Comparison of ENCODE assay signal across 17 mouse cellular contexts in genomic region chr4:148936727-148937126, GRCm38 (mm10).
DNase-seq lines count a peak whose midpoint lies in the region; ATAC-seq and TF ChIP-seq lines count a peak whose summit lies in the region.
"Had no signal": no experiment of that assay in that cellular context is flagged by ENCODE, and none has a peak within 500 bp of the region (broad histone marks: within the 10 kb centered on the region; RNA-seq: fewer than 3 reads in every experiment).

No protein-coding gene starts in this region.

- H3K27ac ChIP-seq in heart, embryonic 12.5 days (ENCODE audit: poor library complexity, severe bottlenecking): no peak overlapping the region
- no peak overlapping the region for H3K27ac ChIP-seq in forebrain, embryonic 13.5 days
- no peak overlapping the region for H3K27ac ChIP-seq in thymus, adult 2 months (ENCODE audit: control insufficient read depth, insufficient read depth, low read length)
- H3K27ac ChIP-seq: embryonic facial prominence, embryonic 15.5 days; forebrain, embryonic 12.5 days; midbrain, embryonic 12.5 days had no signal

- H3K4me1 ChIP-seq in heart, embryonic 12.5 days (replicated peaks): peaks cover 74% of the 10 kb centered on the region
- peaks cover 35% of the 10 kb centered on the region for H3K4me1 ChIP-seq in forebrain, embryonic 13.5 days
- H3K4me1 ChIP-seq in thymus, adult 2 months (replicated peaks; ENCODE audit: control insufficient read depth, insufficient read depth, low read length): peaks cover 4% of the 10 kb centered on the region; the same call in 1 of the 2 replicates

- DNase-seq in adrenal gland, adult 2 months: peak; percentile 45
- no peak for DNase-seq in adrenal gland, postnatal 4 days (ENCODE audit: low spot score in 2 of 2)
- peak; percentile 63 to 73 for DNase-seq in heart, adult 9 months (ENCODE audit: low spot score in 2 of 2)
- peak; percentile 44 for DNase-seq in adipocyte (ENCODE audit: low spot score)
- DNase-seq in heart, postnatal 14 days: peak; percentile 46 to 62
- no peak for DNase-seq in thymus, adult 2 months
- DNase-seq: cerebellum, adult 2 months; kidney, adult 11 months; kidney, postnatal 36 days; retina, postnatal 1 day; thymus, postnatal 4 days had no signal

- TF ChIP-seq POLR2A in thymus, adult 2 months (IDR thresholded peaks at IDR 0.05; ENCODE audit: control insufficient read depth, extremely low read depth, insufficient read depth, low read length, poor library complexity): no peak

- no peak overlapping the region for H3K9ac ChIP-seq in heart, embryonic 12.5 days
- H3K9ac ChIP-seq in forebrain, embryonic 13.5 days: no peak overlapping the region
- H3K9ac ChIP-seq: embryonic facial prominence, embryonic 15.5 days; forebrain, embryonic 12.5 days; midbrain, embryonic 12.5 days had no signal

- H3K4me3 ChIP-seq in heart, embryonic 12.5 days: no peak overlapping the region
- H3K4me3 ChIP-seq in forebrain, embryonic 13.5 days: no peak overlapping the region
- no peak overlapping the region for H3K4me3 ChIP-seq in thymus, adult 2 months (ENCODE audit: control insufficient read depth, insufficient read depth, low read length)
- H3K4me3 ChIP-seq: embryonic facial prominence, embryonic 15.5 days; forebrain, embryonic 12.5 days; midbrain, embryonic 12.5 days; myocyte had no signal

- TF ChIP-seq CTCF in thymus, adult 2 months (IDR thresholded peaks at IDR 0.05; ENCODE audit: borderline replicate concordance, control insufficient read depth, extremely low read depth, insufficient read depth, low read length, poor library complexity): no peak

- WGBS in heart, embryonic 12.5 days: 82% methylated on average over 12 of the region's 12 CpGs
- WGBS in forebrain, embryonic 13.5 days: 93% methylated on average over 12 of the region's 12 CpGs
- WGBS in thymus, adult 2 months: 95% methylated on average over 12 of the region's 12 CpGs

- H3K27me3 ChIP-seq in heart, embryonic 12.5 days (replicated peaks): no peaks in the 10 kb centered on the region
- H3K27me3 ChIP-seq in forebrain, embryonic 13.5 days: 0 out of 2 replicates have a peak, but pooled peaks cover 9% of the 10 kb centered on the region
- H3K27me3 ChIP-seq in thymus, adult 2 months (ENCODE audit: control insufficient read depth, insufficient read depth, low read length): no peaks in the 10 kb centered on the region; the same call in 1 of the 2 replicates

- ATAC-seq in heart, embryonic 12.5 days (ENCODE audit: insufficient number of reproducible peaks, low FRiP score): no peak
- ATAC-seq in forebrain, embryonic 13.5 days: no peak

- no peaks in the 10 kb centered on the region for H3K9me3 ChIP-seq in heart, embryonic 12.5 days (replicated peaks)
- no peaks in the 10 kb centered on the region for H3K9me3 ChIP-seq in forebrain, embryonic 13.5 days (replicated peaks)
- H3K9me3 ChIP-seq: embryonic facial prominence, embryonic 15.5 days; forebrain, embryonic 12.5 days; midbrain, embryonic 12.5 days had no signal

- H3K36me3 ChIP-seq in heart, embryonic 12.5 days: peaks cover 57% of the 10 kb centered on the region
- H3K36me3 ChIP-seq in forebrain, embryonic 13.5 days (ENCODE audit: poor library complexity, severe bottlenecking): no peaks in the 10 kb centered on the region
- no peaks in the 10 kb centered on the region for H3K36me3 ChIP-seq in thymus, adult 2 months (ENCODE audit: control insufficient read depth, insufficient read depth, low read length)
- H3K36me3 ChIP-seq: embryonic facial prominence, embryonic 15.5 days; midbrain, embryonic 12.5 days had no signal

- intact Hi-C loops in heart, postnatal 14 days (cut with DNase I): no loop called here

- no peak overlapping the region for H3K4me2 ChIP-seq in heart, embryonic 12.5 days
- no peak overlapping the region for H3K4me2 ChIP-seq in forebrain, embryonic 13.5 days
- H3K4me2 ChIP-seq: embryonic facial prominence, embryonic 15.5 days; forebrain, embryonic 12.5 days; midbrain, embryonic 12.5 days had no signal

Comparison
In these comparisons a context has a peak if more than half of its experiments do, and no peak if none do; other contexts are left out.
1. DNase-seq: peak in adrenal gland, adult 2 months (single experiment), heart, adult 9 months (2 of 2), adipocyte (single experiment) and heart, postnatal 14 days (2 of 2); none in adrenal gland, postnatal 4 days (0 of 2) and thymus, adult 2 months (single experiment).